Mouse (Mus musculus): ENCODE measurements around the gene Gm17402. TPM values are rescaled to one million over a fixed set of nuclear protein-coding genes. Genes with fewer than 3 reads are reported as not detected.

Gm17402 gene
- total RNA-seq (2021), result not detected
- long read RNA-seq, experiment 1, result 0 reads
- long read RNA-seq, experiment 2, result 0 reads

- DNase-seq, result no peak
- intact Hi-C loops (cut with DNase I), result no loop called here
Observed at GRCm38 (mm10) chr3:67375063-67375462, at the start of gene Gm17402. Gene Gm17402, minus strand, starts transcription at chr3:67375163.

GRCm38 (mm10) chr3:67378215-67378614 lies 3.3 kb upstream of the Gm17402 start:
- intact Hi-C loops (cut with DNase I), result no loop called here
- DNase-seq, result peak in 1 of 2 experiments; percentile 53

GRCm38 (mm10) chr3:67374360-67374778 lies 594 bp downstream of the Gm17402 start:
- DNase-seq, result no peak
- intact Hi-C loops (cut with DNase I), result loop anchor here (5.0 kb wide), 2 partner anchors 63 to 208 kb away; partner anchors contain the start of gene Mfsd1

GRCm38 (mm10) chr3:67373872-67374271 lies 1.1 kb downstream of the Gm17402 start, which contains the start of gene Mlf1:
Gene Mlf1, plus strand, starts transcription at chr3:67374097.
- peak; percentile 90 to 94 for DNase-seq
- intact Hi-C loops (cut with DNase I), result loop anchor here (5.0 kb wide), 2 partner anchors 63 to 208 kb away; partner anchors contain the start of gene Mfsd1

GRCm38 (mm10) chr3:67372781-67373180 lies 2.2 kb downstream of the Gm17402 start:
- intact Hi-C loops (cut with DNase I), result loop anchor here (5.0 kb wide), 2 partner anchors 65 to 210 kb away; partner anchors contain the start of gene Mfsd1
- DNase-seq, result peak; percentile 34 to 52

- intact Hi-C loops (cut with DNase I), result loop anchor here (5.0 kb wide), 2 partner anchors 65 to 210 kb away; partner anchors contain the start of gene Mfsd1
- no peak for DNase-seq
Observed at GRCm38 (mm10) chr3:67372194-67372593, 2.8 kb downstream of the Gm17402 start.

- intact Hi-C loops (cut with DNase I), result loop anchor here (5.0 kb wide), 2 partner anchors 68 to 213 kb away; partner anchors contain the start of gene Mfsd1
- DNase-seq, result no peak
Observed at GRCm38 (mm10) chr3:67369407-67370079, 5.4 kb downstream of the Gm17402 start.

- intact Hi-C loops (cut with DNase I), result no loop called here
- DNase-seq, result peak; percentile 40 to 46
Observed at GRCm38 (mm10) chr3:67367481-67367880, 7.5 kb downstream of the Gm17402 start.

GRCm38 (mm10) chr3:67366087-67366892 lies 8.7 kb downstream of the Gm17402 start:
- intact Hi-C loops (cut with DNase I), result no loop called here
- DNase-seq, result no peak

- intact Hi-C loops (cut with DNase I), result loop anchor here (10.0 kb wide), 1 partner anchor 686 kb away; no protein-coding TSS in a partner anchor
- DNase-seq, result no peak
Observed at GRCm38 (mm10) chr3:67358376-67358775, 16.6 kb downstream of the Gm17402 start.

- DNase-seq, result no peak
- intact Hi-C loops (cut with DNase I), result loop anchor here (2.0 to 10.0 kb wide), 3 partner anchors 78 to 692 kb away; partner anchors contain the start of gene Gfm1
Observed at GRCm38 (mm10) chr3:67352763-67353149, 22.2 kb downstream of the Gm17402 start.

GRCm38 (mm10) chr3:67352128-67352762 lies 22.7 kb downstream of the Gm17402 start:
- peak; percentile 47 to 67 for DNase-seq
- intact Hi-C loops (cut with DNase I), result loop anchor here (2.0 to 10.0 kb wide), 3 partner anchors 79 to 693 kb away; partner anchors contain the start of gene Gfm1

GRCm38 (mm10) chr3:67351406-67352127 lies 23.4 kb downstream of the Gm17402 start:
- no peak for DNase-seq
- intact Hi-C loops (cut with DNase I), result loop anchor here (2.0 to 10.0 kb wide), 3 partner anchors 79 to 693 kb away; partner anchors contain the start of gene Gfm1

- intact Hi-C loops (cut with DNase I), result loop anchor here (10.0 kb wide), 1 partner anchor 372 kb away; no protein-coding TSS in a partner anchor
- no peak for DNase-seq
Observed at GRCm38 (mm10) chr3:67346674-67347073, 28.3 kb downstream of the Gm17402 start.

- DNase-seq, result peak; percentile 53 to 70
- intact Hi-C loops (cut with DNase I), result loop anchor here (1.0 to 10.0 kb wide), 3 partner anchors 370 to 1012 kb away; no protein-coding TSS in a partner anchor
Observed at GRCm38 (mm10) chr3:67344599-67344998, 30.4 kb downstream of the Gm17402 start.

- no peak for DNase-seq
- intact Hi-C loops (cut with DNase I), result loop anchor here (10.0 kb wide), 1 partner anchor 368 kb away; no protein-coding TSS in a partner anchor
Observed at GRCm38 (mm10) chr3:67343004-67343662, 31.8 kb downstream of the Gm17402 start.

- intact Hi-C loops (cut with DNase I), result loop anchor here (10.0 kb wide), 1 partner anchor 366 kb away; no protein-coding TSS in a partner anchor
Observed at GRCm38 (mm10) chr3:67340921-67341320, 34.0 kb downstream of the Gm17402 start.

GRCm38 (mm10) chr3:67339558-67339957 lies 35.4 kb downstream of the Gm17402 start:
- intact Hi-C loops (cut with DNase I), result no loop called here
- DNase-seq, result no peak

More at GRCm38 (mm10) chr3:67340921-67341320, 34.0 kb downstream of the Gm17402 start:
- no peak for DNase-seq

- no peak for DNase-seq
Observed at GRCm38 (mm10) chr3:67322422-67322821, 52.5 kb downstream of the Gm17402 start.

More at GRCm38 (mm10) chr3:67322422-67322821, 52.5 kb downstream of the Gm17402 start:
- intact Hi-C loops (cut with DNase I), result no loop called here

Measured in heart, postnatal 14 days (tissue).